Mouse (Mus musculus) lung, postnatal 0 days (tissue): ENCODE measurements around the gene 2010109A12Rik.

Experiments used
- CTCF ChIP-seq: IDR thresholded peaks from 2 replicates; pipeline ENCODE4 v1.5.1; 2016; ENCODE audit warnings: antibody characterized with exemption, mild to moderate bottlenecking
- EP300 ChIP-seq: IDR thresholded peaks from 2 replicates; pipeline ENCODE4 v1.6.1; 2016; ENCODE audit warnings: antibody characterized with exemption, mild to moderate bottlenecking, control low read depth

- TF ChIP-seq CTCF, result no peak
- TF ChIP-seq EP300, result no peak
Observed at GRCm38 (mm10) chr5:93227157-93227556, 20.8 kb downstream of the 2010109A12Rik start.
